In genomic region chr17:87842156-87842555, GRCm38 (mm10) we compare ENCODE assay signal across 35 mouse cellular contexts. TPM values are rescaled to one million over a fixed set of nuclear protein-coding genes. Genes with fewer than 3 reads are reported as not detected.
"Had no signal": no experiment of that assay in that cellular context is flagged by ENCODE, and none has a peak within 500 bp of the region (broad histone marks: within the 10 kb centered on the region; RNA-seq: fewer than 3 reads in every experiment).

No protein-coding gene starts in this region.

- H3K27me3 ChIP-seq: limb, embryonic 12.5 days; limb, embryonic 13.5 days; limb, embryonic 15.5 days; liver, embryonic 12.5 days; liver, embryonic 15.5 days; lung, embryonic 15.5 days; megakaryocyte, embryonic 14.5 days; midbrain, embryonic 12.5 days; midbrain, embryonic 13.5 days; midbrain, embryonic 15.5 days; neural tube, embryonic 12.5 days had no signal

- H3K4me2 ChIP-seq: limb, embryonic 12.5 days; limb, embryonic 13.5 days; limb, embryonic 15.5 days; liver, embryonic 11.5 days; liver, embryonic 12.5 days; liver, embryonic 13.5 days; liver, embryonic 15.5 days; lung, embryonic 14.5 days; lung, embryonic 15.5 days; midbrain, embryonic 11.5 days; midbrain, embryonic 12.5 days; midbrain, embryonic 13.5 days; midbrain, embryonic 15.5 days; neural tube, embryonic 12.5 days had no signal

- H3K27ac ChIP-seq: limb, embryonic 10.5 days; limb, embryonic 12.5 days; limb, embryonic 13.5 days; limb, embryonic 15.5 days; liver, embryonic 12.5 days; liver, embryonic 13.5 days; liver, embryonic 14.5 days; liver, embryonic 15.5 days; lung, embryonic 15.5 days; macrophage; midbrain, embryonic 10.5 days; midbrain, embryonic 12.5 days; midbrain, embryonic 13.5 days; midbrain, embryonic 15.5 days; neural tube, embryonic 12.5 days had no signal

- H3K9me3 ChIP-seq: limb, embryonic 10.5 days; limb, embryonic 15.5 days; liver, embryonic 13.5 days; liver, embryonic 15.5 days; lung, embryonic 15.5 days; midbrain, embryonic 12.5 days; midbrain, embryonic 13.5 days; midbrain, embryonic 15.5 days; neural tube, embryonic 12.5 days had no signal

- ATAC-seq: liver, embryonic 12.5 days; liver, postnatal 0 days; lung, postnatal 0 days; midbrain, embryonic 13.5 days; midbrain, embryonic 15.5 days had no signal

- H3K36me3 ChIP-seq: limb, embryonic 10.5 days; limb, embryonic 12.5 days; limb, embryonic 13.5 days; limb, embryonic 15.5 days; liver, embryonic 12.5 days; liver, embryonic 13.5 days; liver, embryonic 15.5 days; lung, embryonic 15.5 days; midbrain, embryonic 10.5 days; midbrain, embryonic 12.5 days; midbrain, embryonic 13.5 days; midbrain, embryonic 15.5 days; neural tube, embryonic 12.5 days had no signal

- DNase-seq: left cerebral cortex, postnatal 4 days; liver; liver, embryonic 13.5 days; liver, postnatal 0 days; lung, adult 18-20 months; lung, adult 2 months; lung, embryonic 14.5 days; lung, postnatal 10 days; lung, postnatal 14 days; lung, postnatal 36 days; lung, postnatal 4 days; midbrain, embryonic 14.5 days had no signal

- H3K9ac ChIP-seq: limb, embryonic 12.5 days; limb, embryonic 13.5 days; limb, embryonic 15.5 days; liver, embryonic 12.5 days; liver, embryonic 13.5 days; liver, embryonic 14.5 days; liver, embryonic 15.5 days; liver, postnatal 0 days; lung, embryonic 14.5 days; lung, embryonic 15.5 days; midbrain, embryonic 12.5 days; midbrain, embryonic 13.5 days; midbrain, embryonic 15.5 days; neural tube, embryonic 12.5 days had no signal

- H3K4me3 ChIP-seq: limb, embryonic 10.5 days; limb, embryonic 12.5 days; limb, embryonic 13.5 days; limb, embryonic 15.5 days; liver, embryonic 12.5 days; liver, embryonic 13.5 days; liver, embryonic 15.5 days; lung, embryonic 15.5 days; megakaryocyte, embryonic 14.5 days; midbrain, embryonic 10.5 days; midbrain, embryonic 12.5 days; midbrain, embryonic 13.5 days; midbrain, embryonic 15.5 days; myocyte; neural tube, embryonic 12.5 days had no signal

- H3K4me1 ChIP-seq: limb, embryonic 10.5 days; limb, embryonic 12.5 days; limb, embryonic 13.5 days; limb, embryonic 15.5 days; liver, embryonic 12.5 days; liver, embryonic 13.5 days; liver, embryonic 15.5 days; lung, embryonic 15.5 days; midbrain, embryonic 10.5 days; midbrain, embryonic 12.5 days; midbrain, embryonic 13.5 days; midbrain, embryonic 15.5 days; neural tube, embryonic 12.5 days had no signal

RNA-seq across cellular contexts. Expression of gene Kcnk12, which starts 44.4 kb away (rescaled TPM):
- total RNA-seq: liver, adult 2 months; megakaryocyte-erythroid progenitor cell, adult 5-6 weeks; monocyte, adult 5-6 weeks had no signal
- polyA plus RNA-seq: limb, embryonic 10.5 days; limb, embryonic 13.5 days; limb, embryonic 15.5 days; lung, embryonic 14.5 days; lung, embryonic 16.5 days; macrophage had no signal
